27 mouse cellular contexts compared by ENCODE assay signal in the genomic region with DNA sequence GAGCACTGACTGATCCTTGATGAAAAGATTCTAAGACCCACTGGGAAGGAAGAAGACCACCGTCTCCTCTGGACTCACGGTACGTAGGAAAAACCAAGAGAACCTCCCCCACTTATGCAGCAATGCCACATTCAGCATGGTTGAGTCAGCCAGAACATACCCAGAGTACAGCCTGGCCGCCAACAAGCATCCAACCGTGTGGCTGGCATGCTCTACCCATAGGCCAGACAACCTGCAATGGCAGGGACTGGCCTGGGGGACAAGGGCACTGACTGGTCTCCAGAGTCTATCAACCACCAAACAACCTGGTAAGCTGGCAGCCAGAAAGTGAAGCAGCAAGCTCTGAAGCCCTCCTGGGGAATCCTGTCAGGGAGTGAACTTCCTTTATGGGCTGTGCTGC. TPM values are rescaled to one million over a fixed set of nuclear protein-coding genes. Genes with fewer than 3 reads are reported as not detected.
"Had no signal": no experiment of that assay in that cellular context is flagged by ENCODE, and none has a peak within 500 bp of the region (broad histone marks: within the 10 kb centered on the region; RNA-seq: fewer than 3 reads in every experiment).

No protein-coding gene starts in this region.

- ATAC-seq: hindbrain, postnatal 0 days; intestine, embryonic 16.5 days; liver, embryonic 12.5 days had no signal

- H3K27ac ChIP-seq: heart, adult 2 months; heart, embryonic 13.5 days; heart, embryonic 15.5 days; hindbrain, embryonic 13.5 days; hindbrain, embryonic 15.5 days; hindbrain, postnatal 0 days; kidney, embryonic 15.5 days; kidney, postnatal 0 days; limb, embryonic 13.5 days; limb, embryonic 15.5 days; liver, embryonic 12.5 days; liver, embryonic 14.5 days had no signal

- DNase-seq: gastrocnemius, postnatal 10 days; gastrocnemius, postnatal 36 days; heart, adult 11 months; heart, adult 2 months; heart, postnatal 14 days; heart, postnatal 36 days; kidney, adult 11 months; kidney, adult 2 months; kidney, adult 9 months; kidney, postnatal 14 days; kidney, postnatal 36 days; layer of hippocampus, adult 9-11 months; layer of hippocampus, postnatal 36 days; left cerebral cortex, postnatal 4 days had no signal

- H3K27me3 ChIP-seq: heart, embryonic 15.5 days; hindbrain, embryonic 13.5 days; hindbrain, embryonic 15.5 days; kidney, embryonic 15.5 days; limb, embryonic 13.5 days; limb, embryonic 15.5 days had no signal

- H3K4me3 ChIP-seq: heart, adult 2 months; heart, embryonic 13.5 days; heart, embryonic 15.5 days; hindbrain, embryonic 13.5 days; hindbrain, embryonic 15.5 days; kidney, embryonic 15.5 days; limb, embryonic 13.5 days; limb, embryonic 15.5 days; liver, embryonic 12.5 days had no signal

RNA-seq across cellular contexts. Expression of a gene that starts 41.7 kb away (rescaled TPM):
- total RNA-seq: heart, adult 2 months had no signal
- polyA plus RNA-seq: hindbrain, embryonic 11.5 days had no signal
